ENCODE assay signal across 9 mouse cellular contexts in genomic region chr2:145786618-145786932, GRCm38 (mm10).
DNase-seq lines count a peak whose midpoint lies in the region; ATAC-seq and TF ChIP-seq lines count a peak whose summit lies in the region.
"Had no signal": no experiment of that assay in that cellular context is flagged by ENCODE, and none has a peak within 500 bp of the region (broad histone marks: within the 10 kb centered on the region; RNA-seq: fewer than 3 reads in every experiment).

No protein-coding gene starts in this region.

- peaks cover 4% of the 10 kb centered on the region; the same call in 1 of the 2 replicates for H3K4me1 ChIP-seq in liver, adult 2 months (ENCODE audit: control insufficient read depth, insufficient read depth, low read length)
- H3K4me1 ChIP-seq in forebrain, embryonic 10.5 days, result peaks cover 43% of the 10 kb centered on the region
- peaks cover 16% of the 10 kb centered on the region for H3K4me1 ChIP-seq in limb, embryonic 11.5 days (ENCODE audit: control insufficient read depth, insufficient read depth, low read length)
- H3K4me1 ChIP-seq in neural tube, embryonic 15.5 days, result peaks cover 27% of the 10 kb centered on the region

- H3K36me3 ChIP-seq in liver, adult 2 months (ENCODE audit: control insufficient read depth, insufficient read depth, low read length), result peaks cover 2% of the 10 kb centered on the region
- H3K36me3 ChIP-seq in forebrain, embryonic 10.5 days (replicated peaks), result no peaks in the 10 kb centered on the region
- H3K36me3 ChIP-seq in limb, embryonic 11.5 days (ENCODE audit: control insufficient read depth, insufficient read depth, low read length), result no peaks in the 10 kb centered on the region
- no peaks in the 10 kb centered on the region for H3K36me3 ChIP-seq in neural tube, embryonic 15.5 days

- H3K4me2 ChIP-seq in limb, embryonic 11.5 days (ENCODE audit: low read depth, severe bottlenecking), result peak overlapping the region; percentile 54
- peak overlapping the region; percentile 59 for H3K4me2 ChIP-seq in neural tube, embryonic 15.5 days

- H3K9ac ChIP-seq in liver, adult 2 months (ENCODE audit: low read depth, low read length), result peak overlapping the region; percentile 50
- H3K9ac ChIP-seq in limb, embryonic 11.5 days (ENCODE audit: low read length), result peak overlapping the region; percentile 5
- H3K9ac ChIP-seq in neural tube, embryonic 15.5 days (replicated peaks), result peak overlapping the region; percentile 43; the same call in 1 of the 2 replicates

- no peak for ATAC-seq in limb, embryonic 11.5 days (ENCODE audit: insufficient number of reproducible peaks, low FRiP score, low TSS enrichment, low read depth)
- ATAC-seq in neural tube, embryonic 15.5 days (ENCODE audit: low FRiP score), result no peak

- no peaks in the 10 kb centered on the region for H3K79me2 ChIP-seq in liver, adult 2 months (ENCODE audit: control insufficient read depth, insufficient read depth, low read length)

- no peak for TF ChIP-seq CTCF in liver, adult 2 months (IDR thresholded peaks at IDR 0.05; ENCODE audit: low read depth, low read length)

- H3K27ac ChIP-seq in liver, adult 2 months (replicated peaks; ENCODE audit: insufficient read depth, low read depth, low read length), result peak overlapping the region; percentile 74
- peak overlapping the region; percentile 85 for H3K27ac ChIP-seq in forebrain, embryonic 10.5 days
- H3K27ac ChIP-seq in limb, embryonic 11.5 days (replicated peaks; ENCODE audit: low read depth, low read length), result peak overlapping the region; percentile 68
- peak overlapping the region; percentile 72 for H3K27ac ChIP-seq in neural tube, embryonic 15.5 days (replicated peaks)

- no peak for DNase-seq in liver, adult 2 months (ENCODE audit: extremely low read depth, low read depth, low spot score)
- DNase-seq in liver, result no peak
- DNase-seq in forebrain, embryonic 10.5 days (ENCODE audit: extremely low spot score, low spot score), result no peak
- no peak for DNase-seq in limb, embryonic 11.5 days (ENCODE audit: low spot score)
- DNase-seq in testis, postnatal 14 days (ENCODE audit: low spot score), result no peak
- DNase-seq in spleen, adult 18-20 months, result no peak
- no peak for DNase-seq in adrenal gland, postnatal 36 days

- peak overlapping the region; percentile 62 for H3K4me3 ChIP-seq in liver, adult 2 months (ENCODE audit: insufficient read depth, low read depth, low read length)
- peak overlapping the region; percentile 52 for H3K4me3 ChIP-seq in forebrain, embryonic 10.5 days
- H3K4me3 ChIP-seq in limb, embryonic 11.5 days (ENCODE audit: low read depth, low read length), result peak overlapping the region; percentile 21
- peak overlapping the region; percentile 31 for H3K4me3 ChIP-seq in neural tube, embryonic 15.5 days (replicated peaks)
- H3K4me3 ChIP-seq: erythroblast, embryonic 14.5 days had no signal

- H3K27me3 ChIP-seq in liver, adult 2 months (ENCODE audit: control insufficient read depth, insufficient read depth, low read length), result no peaks in the 10 kb centered on the region
- no peaks in the 10 kb centered on the region for H3K27me3 ChIP-seq in forebrain, embryonic 10.5 days (ENCODE audit: poor library complexity, severe bottlenecking)
- no peaks in the 10 kb centered on the region for H3K27me3 ChIP-seq in limb, embryonic 11.5 days (ENCODE audit: control insufficient read depth, insufficient read depth, low read length)
- H3K27me3 ChIP-seq in neural tube, embryonic 15.5 days (replicated peaks), result no peaks in the 10 kb centered on the region

- no peaks in the 10 kb centered on the region for H3K9me3 ChIP-seq in forebrain, embryonic 10.5 days
- H3K9me3 ChIP-seq in limb, embryonic 11.5 days (ENCODE audit: control insufficient read depth, low read length), result no peaks in the 10 kb centered on the region
- H3K9me3 ChIP-seq in neural tube, embryonic 15.5 days (replicated peaks), result no peaks in the 10 kb centered on the region

- WGBS in liver, adult 2 months, result 41% methylated on average over 3 of the region's 3 CpGs
- 4% methylated on average over 3 of the region's 3 CpGs for WGBS in forebrain, embryonic 10.5 days
- WGBS in limb, embryonic 11.5 days, result 5% methylated on average over 3 of the region's 3 CpGs
- WGBS in neural tube, embryonic 15.5 days, result 6% methylated on average over 3 of the region's 3 CpGs

- no peak for TF ChIP-seq POLR2A in liver, adult 2 months (IDR thresholded peaks at IDR 0.05; ENCODE audit: extremely low read depth, insufficient read depth, low read length)
